Mouse (Mus musculus) gastrocnemius, postnatal 25 days (tissue): ENCODE results near the gene Plekha7. TPM values are rescaled to one million over a fixed set of nuclear protein-coding genes. Genes with fewer than 3 reads are reported as not detected.

Source experiments
- DNase-seq: peaks from one replicate; pipeline ENCODE4 v3.0.0; 2022
- total RNA-seq, 2 experiments: library from RNA; stranded (reverse); gene quantifications; 1 replicate in 1 of 2; 2 replicates in 1 of 2; pipeline ENCODE4 v1.2.3; 2021

The Plekha7 gene
- total RNA-seq, 2 experiments from 2014 or later: 1.4 to 1.7 TPM

DNA sequence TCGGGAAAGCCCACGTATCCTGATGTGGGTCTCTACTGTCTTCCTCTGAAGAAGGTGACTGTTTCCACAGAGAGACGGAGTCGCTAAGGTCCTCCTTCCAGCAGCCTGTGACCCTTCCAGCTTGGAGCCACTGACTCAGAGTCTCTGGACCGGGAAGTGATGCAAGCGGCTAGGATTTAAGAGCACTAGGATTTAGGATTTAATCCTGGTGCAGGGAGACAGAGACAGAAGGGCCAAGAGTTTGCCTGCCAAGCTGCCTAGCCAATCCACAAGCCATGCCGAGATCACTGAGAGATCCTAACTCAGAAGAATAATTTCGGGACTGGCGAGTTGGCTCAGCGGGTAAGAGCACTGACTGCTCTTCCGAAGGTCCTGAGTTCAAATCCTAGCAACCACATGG, 59.6 kb downstream of the Plekha7 start:
- DNase-seq: no peak

DNA sequence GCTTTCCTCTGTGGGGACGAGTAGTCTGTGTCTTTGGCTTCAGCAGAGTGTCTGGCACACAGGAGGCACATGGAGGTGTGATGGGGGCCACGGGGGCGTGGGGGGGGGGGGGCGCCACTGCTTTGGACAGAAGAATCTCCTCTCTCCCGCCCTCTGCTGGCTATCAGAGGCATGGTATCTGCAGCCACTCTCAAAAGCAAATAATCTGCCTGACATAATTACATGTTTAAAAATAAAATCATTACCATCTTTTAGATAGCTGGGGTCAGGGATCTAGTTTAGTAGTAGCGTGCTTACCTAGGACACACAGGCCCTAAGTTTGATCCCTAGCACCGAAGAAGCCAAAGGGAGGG, 60.8 kb downstream of the Plekha7 start:
- no peak for DNase-seq

DNA sequence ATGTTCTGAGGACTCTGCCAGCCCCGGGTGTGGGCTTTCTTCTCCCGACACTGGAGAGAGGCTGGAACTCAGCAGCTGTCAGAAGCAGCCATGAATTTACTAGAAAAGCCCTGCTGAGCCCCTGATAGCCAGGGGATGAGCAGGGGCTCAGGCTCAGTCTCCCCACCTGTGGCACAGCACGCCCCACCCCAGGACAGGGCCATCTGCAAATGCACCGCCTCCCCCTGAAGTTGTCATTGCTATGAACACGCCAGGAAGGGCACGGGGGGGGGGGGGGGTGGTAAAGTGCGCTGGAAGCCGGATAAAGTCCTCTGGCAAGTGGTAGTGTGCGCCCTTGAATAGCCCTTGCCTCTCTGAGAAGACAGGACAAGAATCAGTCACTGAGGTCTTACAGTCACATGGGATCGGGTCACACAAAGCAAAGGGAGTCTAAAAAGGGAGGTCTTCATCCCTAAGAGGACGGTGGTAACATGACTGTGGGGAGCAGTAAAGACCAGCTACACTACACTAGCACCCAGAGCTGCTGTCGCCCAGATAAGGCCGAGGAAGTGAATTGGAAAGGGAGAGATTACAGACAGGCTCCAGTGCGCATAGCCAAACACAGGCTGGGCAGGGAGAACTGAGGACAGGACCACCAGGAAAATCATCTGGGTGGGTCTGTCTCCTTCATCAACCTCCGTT, 61.3 kb downstream of the Plekha7 start:
- no peak for DNase-seq

DNA sequence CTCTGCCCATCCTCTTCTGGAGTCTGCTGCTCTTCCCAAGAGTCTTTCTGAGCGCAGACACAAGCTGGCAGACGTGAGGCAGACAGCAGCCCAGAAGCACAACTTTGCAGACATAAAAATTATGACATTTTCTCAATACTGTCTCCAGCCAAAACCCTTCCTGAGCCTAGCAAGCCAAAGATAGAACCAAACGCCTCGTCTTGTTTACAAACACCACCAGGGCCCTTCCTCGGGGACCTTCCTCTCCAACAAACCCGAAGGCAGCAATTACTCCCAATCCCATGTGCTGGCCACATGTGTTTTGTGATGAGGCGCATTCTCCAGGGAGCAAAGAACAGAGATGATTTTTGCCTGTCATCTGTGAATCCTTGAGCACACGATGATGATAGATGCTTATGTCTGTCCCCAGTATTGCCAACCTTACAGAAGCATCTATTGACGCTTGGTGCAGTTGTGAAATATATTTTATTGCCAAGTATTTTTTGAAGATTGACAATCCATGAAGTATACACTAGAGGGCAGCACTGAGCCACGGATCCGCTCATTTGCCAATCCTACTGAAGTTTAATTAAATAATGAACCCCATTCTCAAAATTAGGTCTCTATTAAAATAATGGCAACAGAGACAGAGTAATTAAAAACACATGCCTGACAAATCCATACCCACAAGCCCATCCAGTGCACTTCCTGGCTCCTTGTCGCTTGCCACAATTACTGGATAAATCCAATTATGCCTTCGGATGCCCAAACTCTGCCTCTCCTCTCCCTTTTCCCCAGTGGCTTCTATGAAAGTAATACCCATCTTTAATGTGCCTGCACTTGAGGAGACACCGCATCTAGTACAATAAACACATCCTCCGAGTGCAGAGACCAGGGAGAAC, 62.1 kb downstream of the Plekha7 start:
- DNase-seq: no peak

DNA sequence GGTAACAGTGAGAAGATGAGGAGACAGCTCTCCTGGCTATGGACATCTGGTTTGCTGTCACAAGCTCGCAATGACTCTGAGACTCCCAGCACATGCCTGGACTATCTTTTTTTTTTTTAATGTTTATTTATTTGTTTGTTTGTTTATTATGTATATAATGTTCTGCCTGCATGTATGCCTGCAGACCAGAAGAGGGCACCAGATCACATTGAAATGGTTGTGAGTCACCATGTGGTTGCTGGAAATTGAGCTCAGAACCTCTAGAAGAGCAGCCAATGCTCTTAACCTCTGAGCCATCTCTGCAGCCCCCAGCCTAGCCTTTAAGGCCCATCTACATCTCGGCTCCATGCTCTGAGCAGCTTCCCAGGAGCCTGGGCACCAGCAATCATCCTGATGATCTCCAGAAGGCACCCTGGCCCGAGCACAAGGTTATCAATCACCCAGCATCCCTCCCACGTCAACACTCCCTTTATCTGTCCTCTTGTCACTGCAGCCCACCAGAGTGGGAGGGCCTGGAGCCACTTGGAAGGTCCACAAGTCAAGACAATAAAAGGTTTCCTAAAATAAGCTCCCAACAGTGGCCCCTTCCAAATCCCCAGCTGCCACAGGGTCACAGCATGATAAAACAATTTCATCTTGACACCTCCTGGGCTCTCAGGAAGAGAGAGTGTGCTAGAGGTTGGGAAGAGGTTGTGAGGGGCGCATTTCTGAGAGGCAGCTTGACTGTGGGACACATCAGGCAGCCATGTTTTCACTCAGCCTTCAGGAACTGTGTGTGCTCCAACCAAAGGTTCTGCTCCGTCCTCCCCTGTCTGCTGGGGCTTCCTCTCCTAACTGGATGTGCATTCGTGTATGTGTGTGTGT, 63.6 kb downstream of the Plekha7 start:
- no peak for DNase-seq

DNA sequence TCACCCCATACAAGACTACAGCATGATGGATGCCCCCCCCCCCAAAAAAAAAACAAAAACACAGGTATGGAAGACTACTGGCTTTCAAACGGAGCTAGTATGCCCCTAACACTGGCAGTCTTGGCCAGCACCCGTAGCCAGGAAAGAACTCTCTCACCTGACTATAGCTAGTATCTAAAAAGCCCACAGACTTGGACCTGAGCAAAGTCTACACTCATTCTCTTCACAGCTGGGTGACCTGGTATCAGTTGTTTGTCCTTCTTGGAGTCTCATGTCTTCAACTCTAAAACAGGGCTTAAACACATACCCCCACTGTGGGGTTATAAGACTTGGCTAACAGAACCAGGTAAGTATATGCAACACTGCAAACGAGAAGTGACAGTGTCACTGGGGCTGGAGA, 65.4 kb downstream of the Plekha7 start:
- no peak for DNase-seq

DNA sequence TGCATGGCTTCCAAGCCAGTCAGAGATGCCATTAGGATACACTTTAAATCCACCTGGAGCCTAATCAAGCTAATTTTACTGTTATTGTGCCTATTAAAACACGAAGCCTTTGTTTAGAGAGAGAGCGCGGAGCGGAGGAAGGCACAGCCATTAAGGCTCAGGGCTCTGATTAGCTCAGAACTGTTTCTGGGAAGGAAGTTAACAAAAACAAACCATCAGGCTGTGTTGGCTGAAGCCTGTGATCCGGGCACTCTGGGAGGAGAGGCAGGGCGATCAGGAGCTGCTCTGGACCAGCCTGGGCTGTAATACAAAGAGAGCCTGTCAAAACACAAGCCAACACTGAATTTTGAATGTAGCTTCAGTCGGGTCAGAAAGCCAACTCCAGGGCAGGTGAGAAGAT, 66.6 kb downstream of the Plekha7 start:
- no peak for DNase-seq

DNA sequence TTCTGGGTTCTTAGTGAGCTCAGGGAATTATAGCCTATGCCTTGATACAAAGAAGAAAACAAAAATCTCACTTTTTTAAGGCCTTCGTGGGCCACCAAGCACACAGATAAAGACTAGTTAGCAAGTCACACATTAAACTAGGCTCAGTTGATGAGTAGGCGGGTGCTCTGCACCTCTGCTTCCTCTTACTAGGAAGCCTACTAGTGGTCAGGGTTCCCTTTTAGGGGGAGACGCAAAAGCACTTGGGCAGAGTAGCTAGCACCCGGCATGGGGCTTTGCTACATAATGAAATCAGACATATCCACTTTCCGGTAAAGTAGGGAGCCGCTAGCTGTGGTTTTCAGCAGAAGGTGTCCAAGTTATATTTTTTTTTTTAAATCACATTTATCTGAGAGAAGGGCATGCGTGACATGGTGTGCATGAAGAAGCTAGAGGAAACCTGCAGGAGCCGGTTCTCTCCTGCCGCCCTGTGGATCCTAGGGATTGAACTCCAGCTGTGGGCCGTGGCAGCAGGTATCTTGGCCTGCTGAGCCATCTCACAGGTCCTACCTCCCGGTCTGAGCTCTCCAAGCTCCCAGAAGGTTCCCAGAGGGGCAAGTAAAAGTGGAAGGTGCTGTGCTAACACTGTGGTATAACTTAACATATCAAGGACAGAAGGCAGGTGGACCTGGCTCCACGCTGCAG, 67.2 kb downstream of the Plekha7 start:
- DNase-seq: no peak

DNA sequence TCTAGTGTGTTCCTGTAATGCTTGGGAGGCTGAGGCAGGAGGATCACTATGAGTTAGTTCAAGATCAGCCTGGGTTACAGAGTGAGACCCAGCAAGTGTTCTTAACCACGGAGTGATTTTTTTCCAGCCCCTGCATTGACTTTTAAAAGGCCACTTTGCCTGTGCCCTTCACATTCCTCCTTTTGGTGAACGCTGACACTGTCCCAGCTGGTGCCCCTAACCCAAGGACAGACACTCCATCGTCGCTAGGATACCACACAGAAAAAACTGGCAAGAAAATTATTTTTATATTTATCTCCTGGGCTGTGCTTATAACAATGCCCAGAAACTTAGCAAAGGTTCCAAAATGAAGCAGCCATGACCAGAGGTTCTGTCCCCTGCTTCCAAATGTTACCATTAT, 67.8 kb downstream of the Plekha7 start:
- DNase-seq: no peak

DNA sequence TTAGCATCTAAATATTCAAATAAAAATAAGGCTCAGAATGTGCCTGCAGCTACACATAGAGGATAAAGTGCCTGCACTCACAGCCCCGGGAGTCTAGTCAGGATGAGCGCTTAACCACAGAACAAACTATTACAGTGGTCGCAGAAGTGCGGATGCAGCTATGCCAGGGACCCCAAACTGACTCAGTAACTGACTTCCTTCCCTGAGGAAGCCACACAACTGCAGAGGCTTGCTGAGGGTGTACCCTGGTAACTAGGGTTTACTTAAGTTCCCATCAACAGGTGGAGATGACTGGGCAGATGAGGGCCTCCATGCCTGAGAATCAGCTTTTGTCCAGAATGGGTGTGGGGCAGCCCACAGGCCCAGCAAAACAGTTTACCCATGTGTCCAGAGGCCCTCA, 69.9 kb downstream of the Plekha7 start:
- no peak for DNase-seq

DNA sequence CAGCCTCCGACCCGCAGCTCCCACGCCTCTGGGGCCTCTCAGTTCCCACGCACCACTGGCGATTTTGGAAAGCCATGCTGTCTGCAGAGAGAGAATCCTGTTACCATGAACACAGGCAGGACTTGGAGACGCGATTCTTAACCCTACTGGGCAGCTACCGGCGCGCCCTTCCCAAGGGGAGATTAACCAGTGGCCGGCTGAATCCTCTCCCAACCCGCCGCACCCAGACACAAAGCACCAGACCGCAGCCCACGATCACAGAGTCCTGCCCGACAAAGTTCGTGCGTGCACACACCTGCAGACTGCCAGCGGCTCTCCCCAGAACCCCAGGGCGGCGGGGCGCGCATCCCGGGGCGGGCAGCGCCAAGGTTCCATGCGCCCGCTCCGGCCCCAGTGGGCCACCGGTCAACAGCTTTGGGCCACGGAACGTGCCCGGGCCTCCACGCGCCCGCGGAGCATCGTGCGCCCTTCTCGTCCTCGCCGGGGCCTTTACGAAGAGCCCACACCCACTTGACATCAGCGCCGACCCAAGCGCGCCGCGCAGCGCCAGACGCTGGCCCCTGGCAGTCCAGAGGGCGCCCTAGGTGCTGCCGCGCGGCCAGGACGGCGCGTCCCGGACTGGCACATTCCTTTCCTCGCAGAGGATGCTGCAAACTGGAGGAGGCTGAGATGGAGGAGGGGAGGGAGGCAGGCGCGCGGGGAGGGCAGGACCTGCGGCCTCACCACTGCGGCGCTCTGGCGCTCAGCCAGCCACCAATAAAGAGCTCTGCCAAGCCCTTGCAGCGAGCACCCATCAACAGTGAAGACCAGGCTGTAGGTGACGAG, 70.8 kb downstream of the Plekha7 start:
- DNase-seq: no peak

DNA sequence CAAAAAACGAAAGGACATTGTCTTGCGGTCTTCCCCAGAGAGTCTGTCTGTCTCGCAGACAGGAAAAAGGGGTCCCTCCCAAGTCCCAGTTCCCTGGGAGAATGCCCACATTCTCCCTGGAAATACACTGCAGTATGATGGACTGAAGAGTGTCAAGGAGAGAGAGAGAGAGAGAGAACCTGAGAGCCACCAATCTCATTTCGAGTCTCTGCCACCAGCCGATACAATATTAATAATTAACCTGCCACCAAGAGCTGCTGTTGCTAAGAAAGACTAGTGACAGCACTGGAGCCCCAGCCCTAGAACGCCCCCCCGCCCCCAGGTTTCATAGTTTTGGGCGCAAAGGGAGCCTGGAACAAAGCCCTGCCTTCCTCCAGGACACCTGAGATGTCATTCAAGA, 71.6 kb downstream of the Plekha7 start:
- no peak for DNase-seq

DNA sequence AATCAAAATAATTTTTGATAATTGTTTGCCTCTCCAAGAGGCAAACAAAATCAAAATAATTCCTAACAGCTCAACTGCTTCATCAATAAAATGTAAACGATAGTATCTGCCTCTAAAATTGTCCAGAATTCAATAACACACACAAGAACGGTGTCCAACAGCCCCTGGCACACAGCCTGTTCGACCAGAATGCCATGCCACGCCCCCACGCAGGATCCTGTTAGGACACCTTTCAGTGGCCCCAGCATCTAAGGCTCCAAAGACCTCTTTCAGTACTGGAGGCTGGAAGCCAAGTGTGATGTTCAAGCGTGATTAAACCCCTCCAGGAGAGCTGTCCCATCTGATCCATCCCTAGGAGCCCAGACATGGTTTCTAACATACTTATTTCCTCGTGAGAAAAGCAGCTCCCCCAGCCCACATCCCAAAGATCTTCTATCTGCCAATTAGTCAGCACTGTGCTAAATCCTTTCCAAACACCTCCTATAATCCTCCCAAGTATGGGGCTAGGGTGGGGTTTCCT, 73.8 kb downstream of the Plekha7 start:
- DNase-seq: no peak

DNA sequence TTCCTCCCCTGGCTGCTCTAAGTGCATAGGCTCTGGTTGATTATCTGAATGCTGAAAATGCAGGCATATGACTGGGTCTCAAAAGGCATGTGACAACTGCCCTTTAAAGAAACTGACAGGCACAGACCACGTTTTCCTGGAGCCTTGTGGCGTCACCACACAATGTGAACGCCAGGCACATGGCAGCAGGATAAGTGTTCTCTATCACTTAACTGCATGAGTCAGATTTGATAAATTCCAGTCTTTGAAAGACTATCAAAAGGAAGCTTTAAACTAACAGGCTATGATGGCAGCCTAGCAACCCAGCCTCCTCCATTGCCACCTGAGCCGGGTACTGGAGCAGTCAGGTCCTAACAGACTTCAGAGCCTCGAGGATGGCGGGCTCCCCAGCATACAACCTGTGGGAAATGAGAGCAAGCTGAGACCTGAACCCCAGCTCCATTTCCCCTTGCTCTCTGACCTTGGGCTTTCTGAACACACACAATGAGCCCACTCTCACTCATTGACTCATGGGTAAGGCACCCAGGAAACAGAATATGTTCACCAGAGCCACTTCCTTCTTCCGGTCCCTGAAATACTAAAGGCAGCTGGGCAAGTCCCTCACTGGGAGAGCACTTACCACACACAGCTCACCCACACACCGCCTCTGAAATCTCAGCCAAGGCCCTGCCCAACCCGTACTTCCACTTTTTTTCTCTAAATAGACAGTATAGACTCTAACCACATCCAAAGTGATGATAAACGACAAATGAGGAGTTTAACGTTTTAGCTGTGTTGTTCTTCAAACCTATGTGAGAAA, 77.2 kb downstream of the Plekha7 start:
- no peak for DNase-seq

DNA sequence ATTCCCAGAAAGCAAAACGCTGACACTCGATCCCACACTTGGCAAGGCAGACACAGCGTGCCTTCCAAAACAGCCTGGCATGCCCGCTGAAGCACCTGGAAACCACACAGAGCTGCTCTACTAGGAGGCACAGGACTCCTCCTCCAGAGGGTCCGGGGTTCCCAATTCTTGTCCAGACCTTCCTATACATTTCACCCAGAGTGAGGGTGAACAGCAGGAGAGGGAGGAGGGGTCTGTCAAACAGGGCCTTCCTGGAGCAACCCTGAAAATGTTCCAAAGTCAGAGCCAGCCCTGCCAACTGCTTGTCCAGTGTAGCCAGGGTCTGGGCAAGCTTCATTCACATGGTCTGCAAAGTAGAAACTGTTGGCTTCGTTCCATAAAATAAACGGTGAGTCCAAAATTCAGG, 81.3 kb downstream of the Plekha7 start:
- peak; percentile 42 for DNase-seq

DNA sequence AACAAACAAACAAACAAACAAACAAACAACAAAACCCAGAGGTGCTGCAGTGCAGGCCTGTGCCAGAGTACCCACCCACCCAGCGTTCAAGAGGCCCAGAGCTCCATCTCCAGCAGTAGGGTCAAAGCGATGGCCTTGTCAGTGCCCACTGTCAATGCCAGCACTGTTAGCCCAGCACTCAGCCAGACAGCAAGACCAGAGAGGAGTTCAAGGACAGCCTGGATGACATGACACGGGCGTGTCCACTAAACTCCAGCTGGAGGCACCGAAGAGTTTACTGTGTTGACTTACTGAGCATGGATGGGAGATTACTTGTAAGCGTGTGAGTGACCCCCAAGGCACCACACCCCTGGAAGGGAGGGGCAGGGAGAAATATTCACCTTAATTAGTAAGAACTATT, 81.9 kb downstream of the Plekha7 start:
- DNase-seq: no peak

DNA sequence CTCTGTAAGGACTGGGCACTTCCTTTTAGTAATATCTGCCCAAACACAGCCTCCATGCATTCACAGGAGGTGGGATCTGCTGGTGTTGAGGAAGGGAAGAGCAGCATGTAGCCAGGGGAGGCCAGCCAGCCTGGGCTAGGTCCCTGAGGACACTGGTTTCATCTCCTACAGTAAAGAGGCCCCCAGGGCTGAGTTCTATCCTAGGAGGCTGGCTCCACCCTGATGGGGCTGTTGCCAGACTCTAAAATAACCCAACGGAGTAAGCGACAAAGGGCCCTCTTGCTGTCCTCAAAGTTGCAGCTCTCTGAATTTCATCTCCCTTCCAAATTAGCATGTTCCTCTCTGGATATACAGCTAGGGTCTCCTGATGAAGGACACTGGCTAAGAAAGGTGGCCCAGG, 83.6 kb downstream of the Plekha7 start:
- DNase-seq: no peak

DNA sequence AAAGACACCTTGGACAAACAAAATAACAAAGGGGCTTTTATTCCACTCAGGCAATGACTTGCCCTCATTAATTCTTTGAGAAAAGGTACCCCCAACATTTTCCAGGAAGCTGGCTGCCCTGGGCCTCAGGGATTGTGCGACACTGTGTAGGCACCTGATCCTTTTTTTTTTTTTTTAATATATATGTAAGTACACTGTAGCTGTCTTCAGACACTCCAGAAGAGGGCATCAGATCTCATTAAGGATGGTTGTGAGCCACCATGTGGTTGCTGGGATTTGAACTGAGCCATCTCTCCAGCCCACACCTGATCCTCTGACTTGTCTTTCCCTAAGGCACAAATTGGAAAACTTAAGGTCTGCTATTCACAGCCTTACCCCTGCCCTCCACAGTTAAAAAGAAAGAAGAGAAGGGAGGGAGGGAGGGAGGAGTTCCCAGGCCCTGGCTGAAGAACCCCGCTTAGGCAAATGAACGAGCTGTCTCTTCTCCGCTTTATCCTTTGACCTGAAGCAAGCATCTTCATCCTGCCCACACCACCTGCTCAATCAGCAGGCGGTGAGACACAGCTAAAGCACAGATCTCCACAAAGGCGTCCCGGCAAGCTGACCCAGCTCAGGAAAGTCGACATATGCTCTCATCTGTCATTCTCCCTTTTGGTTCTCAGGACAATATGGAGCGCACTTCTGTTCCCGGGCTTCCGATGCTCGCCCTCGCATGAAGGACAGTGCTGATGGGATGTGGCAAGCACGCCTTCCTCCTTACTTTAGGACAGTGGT, 85.0 kb downstream of the Plekha7 start:
- no peak for DNase-seq

DNA sequence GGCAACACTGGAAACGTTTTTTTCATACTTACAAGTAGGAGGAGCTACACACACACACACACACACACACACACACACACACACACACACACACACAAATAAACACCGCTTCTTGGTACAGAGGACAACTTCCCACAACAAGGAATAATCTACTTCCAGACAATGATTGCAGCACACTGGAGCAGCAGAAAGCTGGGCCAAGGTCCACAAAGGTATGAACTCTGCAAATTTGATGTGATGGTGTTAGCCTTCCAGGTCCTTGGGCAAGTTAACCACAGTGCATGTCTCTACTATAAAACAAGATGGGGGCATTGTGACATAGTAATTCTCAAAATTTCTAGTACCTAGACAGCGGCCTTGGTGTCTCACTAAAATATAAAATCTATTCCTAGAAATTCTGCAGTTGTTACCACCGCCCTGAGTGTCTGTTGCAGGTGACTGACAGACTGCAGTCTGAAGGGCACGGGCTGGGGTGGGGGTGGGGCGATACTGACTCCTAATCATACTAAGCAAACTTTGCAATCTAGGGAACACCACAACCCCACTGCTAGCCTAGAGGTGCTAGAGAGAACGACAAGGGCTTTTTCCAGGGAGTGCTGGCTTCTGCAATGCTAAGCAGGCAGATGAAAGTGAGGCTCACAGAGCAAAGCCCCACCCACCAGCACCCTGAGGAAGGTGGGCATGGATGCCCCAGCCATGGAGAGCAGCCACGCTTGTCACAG, 85.7 kb downstream of the Plekha7 start:
- DNase-seq: no peak
